Mouse (Mus musculus) right cerebral cortex, postnatal 4 days (tissue): ENCODE measurements around the gene Armh3.

Experiments used
- DNase-seq: peaks from one replicate; pipeline ENCODE4 v3.0.0-alpha.2; 2022

Gene Armh3

GRCm38 (mm10) chr19:45984379-45984778 lies 13.9 kb downstream of the Armh3 start:
- no peak for DNase-seq

GRCm38 (mm10) chr19:45960770-45961169 lies 37.5 kb downstream of the Armh3 start:
- no peak for DNase-seq

GRCm38 (mm10) chr19:45956736-45957135 lies 41.6 kb downstream of the Armh3 start:
- peak; percentile 10 for DNase-seq

- peak; percentile 16 for DNase-seq
Measured at GRCm38 (mm10) chr19:45953286-45953685, 45.0 kb downstream of the Armh3 start.

- DNase-seq, result no peak
Measured at GRCm38 (mm10) chr19:45949236-45949635, 49.1 kb downstream of the Armh3 start.

GRCm38 (mm10) chr19:45947764-45948163 lies 50.5 kb downstream of the Armh3 start:
- DNase-seq, result no peak

GRCm38 (mm10) chr19:45947286-45947685 lies 51.0 kb downstream of the Armh3 start:
- DNase-seq, result no peak

- no peak for DNase-seq
Measured at GRCm38 (mm10) chr19:45946541-45946940, 51.7 kb downstream of the Armh3 start.

GRCm38 (mm10) chr19:45945986-45946385 lies 52.3 kb downstream of the Armh3 start:
- no peak for DNase-seq

- DNase-seq, result no peak
Measured at GRCm38 (mm10) chr19:45943758-45944157, 54.5 kb downstream of the Armh3 start.

GRCm38 (mm10) chr19:45938064-45938463 lies 60.2 kb downstream of the Armh3 start:
- no peak for DNase-seq

GRCm38 (mm10) chr19:45937530-45937929 lies 60.8 kb downstream of the Armh3 start:
- DNase-seq, result no peak

GRCm38 (mm10) chr19:45927236-45927635 lies 71.1 kb downstream of the Armh3 start:
- no peak for DNase-seq

- no peak for DNase-seq
Measured at GRCm38 (mm10) chr19:45926342-45926741, 71.9 kb downstream of the Armh3 start.

- DNase-seq, result no peak
Measured at GRCm38 (mm10) chr19:45920299-45921090, 77.8 kb downstream of the Armh3 start.

GRCm38 (mm10) chr19:45918406-45918805 lies 79.9 kb downstream of the Armh3 start:
- DNase-seq, result no peak

- no peak for DNase-seq
Measured at GRCm38 (mm10) chr19:45917856-45918255, 80.4 kb downstream of the Armh3 start.

- DNase-seq, result no peak
Measured at GRCm38 (mm10) chr19:45916461-45916860, 81.8 kb downstream of the Armh3 start.

- DNase-seq, result no peak
Measured at GRCm38 (mm10) chr19:45916026-45916425, 82.3 kb downstream of the Armh3 start.

- no peak for DNase-seq
Measured at GRCm38 (mm10) chr19:45913036-45913435, 85.3 kb downstream of the Armh3 start.

- no peak for DNase-seq
Measured at GRCm38 (mm10) chr19:45912376-45912775, 85.9 kb downstream of the Armh3 start.

- DNase-seq, result no peak
Measured at GRCm38 (mm10) chr19:45911236-45912025, 86.9 kb downstream of the Armh3 start.

- no peak for DNase-seq
Measured at GRCm38 (mm10) chr19:45908246-45908645, 90.0 kb downstream of the Armh3 start.

GRCm38 (mm10) chr19:45907416-45907815 lies 90.9 kb downstream of the Armh3 start:
- no peak for DNase-seq
